ENCODE assay signal across 31 mouse cellular contexts in the genomic region with DNA sequence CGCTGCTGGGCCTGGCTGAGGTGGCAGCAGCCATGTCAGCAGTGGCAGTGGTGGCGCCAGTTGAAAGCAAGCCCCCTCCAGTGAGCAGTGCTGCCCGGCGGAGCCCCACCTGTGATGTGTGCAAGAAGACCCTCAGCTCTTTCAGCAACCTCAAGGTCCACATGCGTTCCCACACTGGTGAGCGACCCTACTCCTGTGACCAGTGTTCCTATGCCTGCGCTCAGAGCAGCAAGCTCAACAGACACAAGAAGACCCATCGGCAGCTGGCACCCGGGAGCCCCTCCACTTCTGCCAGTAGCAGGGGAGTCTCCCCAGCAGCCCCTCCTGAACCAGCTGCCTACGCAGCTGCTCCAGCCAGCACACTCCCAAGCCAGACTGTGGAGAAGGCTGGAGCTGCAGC. TPM values are rescaled to one million over a fixed set of nuclear protein-coding genes. Genes with fewer than 3 reads are reported as not detected.
DNase-seq lines count a peak whose midpoint lies in the region; ATAC-seq and TF ChIP-seq lines count a peak whose summit lies in the region.
"Had no signal": no experiment of that assay in that cellular context is flagged by ENCODE, and none has a peak within 500 bp of the region (broad histone marks: within the 10 kb centered on the region; RNA-seq: fewer than 3 reads in every experiment).

No protein-coding gene starts in this region.

- no peak overlapping the region for H3K27ac ChIP-seq in hindbrain, embryonic 16.5 days (ENCODE audit: low read depth, low read length)
- H3K27ac ChIP-seq in hindbrain, embryonic 12.5 days, result no peak overlapping the region
- H3K27ac ChIP-seq in spleen, adult 2 months (ENCODE audit: insufficient read depth, low read length), result 0 out of 2 replicates have a peak overlapping the region, but pooled peaks have one; percentile 17
- H3K27ac ChIP-seq: forebrain, embryonic 13.5 days; hindbrain, embryonic 10.5 days; kidney, embryonic 15.5 days; layer of hippocampus, adult 2 months; left cerebral cortex, adult 2 months; liver, embryonic 12.5 days; macrophage; neural tube, embryonic 12.5 days had no signal

- 75% methylated on average over 10 of the region's 10 CpGs for WGBS in hindbrain, embryonic 16.5 days
- WGBS in hindbrain, embryonic 12.5 days, result 85% methylated on average over 10 of the region's 10 CpGs
- WGBS in spleen, adult 2 months, result 94% methylated on average over 10 of the region's 10 CpGs

- ATAC-seq in hindbrain, embryonic 16.5 days, result peak; percentile 21
- no peak for ATAC-seq in hindbrain, embryonic 12.5 days (ENCODE audit: low FRiP score)
- ATAC-seq: forebrain, embryonic 13.5 days; intestine, postnatal 0 days; liver, embryonic 12.5 days; liver, postnatal 0 days had no signal

- H3K27me3 ChIP-seq in hindbrain, embryonic 16.5 days (replicated peaks; ENCODE audit: control insufficient read depth, insufficient read depth, low read length), result peaks cover 33% of the 10 kb centered on the region
- H3K27me3 ChIP-seq in hindbrain, embryonic 12.5 days, result peaks cover 60% of the 10 kb centered on the region
- no peaks in the 10 kb centered on the region for H3K27me3 ChIP-seq in spleen, adult 2 months (ENCODE audit: control insufficient read depth, insufficient read depth, low read length)

- TF ChIP-seq CTCF in spleen, adult 2 months (IDR thresholded peaks at IDR 0.05; ENCODE audit: extremely low read depth, insufficient read depth, insufficient read length, insufficient replicate concordance), result no peak

- DNase-seq in cerebellum, adult 11-12 months, result peak; percentile 43
- DNase-seq in cerebellum, postnatal 14 days, result no peak
- no peak for DNase-seq in spleen, adult 2 months (ENCODE audit: low read depth in 1 of 2, low spot score in 2 of 2)
- DNase-seq in spleen, postnatal 36 days (ENCODE audit: low spot score in 2 of 2), result no peak
- DNase-seq in urinary bladder, adult 2 months (ENCODE audit: low spot score), result no peak
- no peak for DNase-seq in right cerebral cortex, postnatal 25 days
- DNase-seq: adrenal gland, postnatal 14 days; cerebellum, adult 2 months; cerebellum, postnatal 25 days; gastrocnemius, postnatal 25 days; heart, adult 18-20 months; heart, postnatal 14 days; kidney, postnatal 36 days; liver, postnatal 0 days; right cerebral cortex, adult 18-20 months; right cerebral cortex, postnatal 4 days; thymus, adult 2 months; thymus, postnatal 36 days had no signal

- no peaks in the 10 kb centered on the region for H3K9me3 ChIP-seq in hindbrain, embryonic 16.5 days (ENCODE audit: control insufficient read depth, low read length)
- H3K9me3 ChIP-seq in hindbrain, embryonic 12.5 days (replicated peaks), result no peaks in the 10 kb centered on the region
- H3K9me3 ChIP-seq: forebrain, embryonic 13.5 days; hindbrain, embryonic 10.5 days; kidney, embryonic 15.5 days; liver, embryonic 12.5 days; neural tube, embryonic 12.5 days had no signal

- no peak for TF ChIP-seq POLR2A in spleen, adult 2 months (IDR thresholded peaks at IDR 0.05; ENCODE audit: low read depth, low read length)

- no peak overlapping the region for H3K4me3 ChIP-seq in hindbrain, embryonic 16.5 days (ENCODE audit: low read length)
- no peak overlapping the region for H3K4me3 ChIP-seq in hindbrain, embryonic 12.5 days
- H3K4me3 ChIP-seq in spleen, adult 2 months (ENCODE audit: extremely low read depth, insufficient read depth, insufficient read length), result no peak overlapping the region
- H3K4me3 ChIP-seq: forebrain, embryonic 13.5 days; hindbrain, embryonic 10.5 days; kidney, embryonic 15.5 days; layer of hippocampus, adult 2 months; left cerebral cortex, adult 2 months; liver, embryonic 12.5 days; myocyte; neural tube, embryonic 12.5 days had no signal

- H3K4me1 ChIP-seq in hindbrain, embryonic 16.5 days (ENCODE audit: control insufficient read depth, insufficient read depth, low read depth, low read length), result peaks cover 8% of the 10 kb centered on the region
- peaks cover 12% of the 10 kb centered on the region for H3K4me1 ChIP-seq in hindbrain, embryonic 12.5 days
- peaks cover 5% of the 10 kb centered on the region; the same call in 1 of the 2 replicates for H3K4me1 ChIP-seq in spleen, adult 2 months (ENCODE audit: control insufficient read depth, insufficient read depth, insufficient read length)

- H3K4me2 ChIP-seq in hindbrain, embryonic 16.5 days (ENCODE audit: low read length), result no peak overlapping the region
- no peak overlapping the region for H3K4me2 ChIP-seq in hindbrain, embryonic 12.5 days (replicated peaks)
- H3K4me2 ChIP-seq: forebrain, embryonic 13.5 days; kidney, embryonic 15.5 days; liver, embryonic 12.5 days; neural tube, embryonic 12.5 days had no signal

- no peak overlapping the region for H3K9ac ChIP-seq in hindbrain, embryonic 16.5 days (ENCODE audit: low read depth, low read length)
- H3K9ac ChIP-seq in hindbrain, embryonic 12.5 days, result no peak overlapping the region
- H3K9ac ChIP-seq: forebrain, embryonic 13.5 days; kidney, embryonic 15.5 days; liver, embryonic 12.5 days; liver, postnatal 0 days; neural tube, embryonic 12.5 days had no signal

- H3K36me3 ChIP-seq in hindbrain, embryonic 16.5 days (ENCODE audit: control insufficient read depth, insufficient read depth, low read length), result peaks cover 26% of the 10 kb centered on the region
- peaks cover 51% of the 10 kb centered on the region for H3K36me3 ChIP-seq in hindbrain, embryonic 12.5 days
- peaks cover 27% of the 10 kb centered on the region for H3K36me3 ChIP-seq in spleen, adult 2 months (ENCODE audit: control insufficient read depth, insufficient read depth, low read length)

RNA-seq across cellular contexts. Expression of a gene that starts 2.4 kb away (rescaled TPM):
- 147 and 162 TPM in 2 replicates for polyA plus RNA-seq in hindbrain, embryonic 16.5 days (2015; fragmentation: Nextera tagmentation; extraction: Ambion mirVana)
- polyA plus RNA-seq in hindbrain, embryonic 12.5 days (2016; fragmentation: Nextera tagmentation; extraction: Ambion mirVana), result 121 and 145 TPM in 2 replicates
- 94.7 and 143 TPM in 2 replicates for polyA plus RNA-seq in spleen, adult 2 months (2012; rRNA removed)
- polyA plus RNA-seq in urinary bladder, adult 2 months (2012; rRNA removed), result 69.0 TPM in 2 replicates

RNA-seq across cellular contexts. Expression of a gene that starts 2.7 kb away (rescaled TPM):
- 0.20 and 0.46 TPM in 2 replicates for polyA plus RNA-seq in hindbrain, embryonic 16.5 days (2015; fragmentation: Nextera tagmentation; extraction: Ambion mirVana)
- polyA plus RNA-seq in hindbrain, embryonic 12.5 days (2016; fragmentation: Nextera tagmentation; extraction: Ambion mirVana), result 0.30 TPM in 1 of 2 replicates, not detected in the other
- polyA plus RNA-seq in spleen, adult 2 months (2012; rRNA removed), result 20.9 and 33.0 TPM in 2 replicates
- polyA plus RNA-seq in urinary bladder, adult 2 months (2012; rRNA removed), result 6.2 and 7.0 TPM in 2 replicates
- polyA plus RNA-seq: midbrain, postnatal 0 days had no signal

RNA-seq across cellular contexts. Expression of a gene that starts 16.9 kb away (rescaled TPM):
- 37.7 and 38.3 TPM in 2 replicates for polyA plus RNA-seq in hindbrain, embryonic 16.5 days (2015; fragmentation: Nextera tagmentation; extraction: Ambion mirVana)
- 41.7 and 43.8 TPM in 2 replicates for polyA plus RNA-seq in hindbrain, embryonic 12.5 days (2016; fragmentation: Nextera tagmentation; extraction: Ambion mirVana)
- polyA plus RNA-seq in spleen, adult 2 months (2012; rRNA removed), result 56.2 and 71.0 TPM in 2 replicates
- 61.4 and 64.8 TPM in 2 replicates for polyA plus RNA-seq in urinary bladder, adult 2 months (2012; rRNA removed)

RNA-seq across cellular contexts. Expression of a gene that starts 24.5 kb away (rescaled TPM):
- polyA plus RNA-seq in hindbrain, embryonic 16.5 days (2015; fragmentation: Nextera tagmentation; extraction: Ambion mirVana), result 54.1 and 54.4 TPM in 2 replicates
- 70.1 and 73.6 TPM in 2 replicates for polyA plus RNA-seq in hindbrain, embryonic 12.5 days (2016; fragmentation: Nextera tagmentation; extraction: Ambion mirVana)
- 102 and 186 TPM in 2 replicates for polyA plus RNA-seq in spleen, adult 2 months (2012; rRNA removed)
- polyA plus RNA-seq in urinary bladder, adult 2 months (2012; rRNA removed), result 68.9 and 76.5 TPM in 2 replicates

RNA-seq across cellular contexts. Expression of a gene that starts 49.5 kb away (rescaled TPM):
- 6.7 and 6.9 TPM in 2 replicates for polyA plus RNA-seq in hindbrain, embryonic 16.5 days (2015; fragmentation: Nextera tagmentation; extraction: Ambion mirVana)
- polyA plus RNA-seq in hindbrain, embryonic 12.5 days (2016; fragmentation: Nextera tagmentation; extraction: Ambion mirVana), result 5.9 and 6.5 TPM in 2 replicates
- 76.9 and 114 TPM in 2 replicates for polyA plus RNA-seq in spleen, adult 2 months (2012; rRNA removed)
- polyA plus RNA-seq in urinary bladder, adult 2 months (2012; rRNA removed), result 22.5 and 23.5 TPM in 2 replicates
